Mouse (Mus musculus): ENCODE measurements around the gene Bcl2a1b. TPM values are rescaled to one million over a fixed set of nuclear protein-coding genes. Genes with fewer than 3 reads are reported as not detected.
"Not testable (repeated sequence)": the region's sequence is repeated elsewhere in the genome, so short reads cannot be mapped to it uniquely, and the experiment has no call there.

Bcl2a1b gene
- 5.4 TPM in 2 replicates for total RNA-seq (2015)
- 7.6 and 9.9 TPM in 2 replicates for total RNA-seq (2017)

GRCm38 (mm10) chr9:89198969-89199416 is at the start of gene Bcl2a1b, which contains the start of gene Gm29094:
Gene Bcl2a1b, plus strand, starts transcription at chr9:89199209.
Gene Gm29094, plus strand, starts transcription at chr9:89199379.
- ATAC-seq (ENCODE audit: poor library complexity, severe bottlenecking), result peak; percentile 71

- ATAC-seq (ENCODE audit: poor library complexity, severe bottlenecking), result not testable (repeated sequence)
Measured at GRCm38 (mm10) chr9:89172539-89172938, 26.5 kb upstream of the Bcl2a1b start.

- peak; percentile 95 for ATAC-seq (ENCODE audit: poor library complexity, severe bottlenecking)
Measured at GRCm38 (mm10) chr9:89178833-89179232, 20.2 kb upstream of the Bcl2a1b start.

GRCm38 (mm10) chr9:89179469-89179868 is 19.5 kb upstream of the Bcl2a1b start:
- peak; percentile 34 for ATAC-seq (ENCODE audit: poor library complexity, severe bottlenecking)

GRCm38 (mm10) chr9:89187006-89187405 is 12.0 kb upstream of the Bcl2a1b start:
- ATAC-seq (ENCODE audit: poor library complexity, severe bottlenecking), result not testable (repeated sequence)

GRCm38 (mm10) chr9:89195483-89195882 is 3.5 kb upstream of the Bcl2a1b start:
- ATAC-seq (ENCODE audit: poor library complexity, severe bottlenecking), result peak; percentile 67

- not testable (repeated sequence) for ATAC-seq (ENCODE audit: poor library complexity, severe bottlenecking)
Measured at GRCm38 (mm10) chr9:89197509-89197908, 1.5 kb upstream of the Bcl2a1b start.

- peak; percentile 56 for ATAC-seq (ENCODE audit: poor library complexity, severe bottlenecking)
Measured at GRCm38 (mm10) chr9:89198349-89198748, 660 bp upstream of the Bcl2a1b start.

- ATAC-seq (ENCODE audit: poor library complexity, severe bottlenecking), result not testable (repeated sequence)
Measured at GRCm38 (mm10) chr9:89202256-89202655, 3.2 kb downstream of the Bcl2a1b start.

GRCm38 (mm10) chr9:89208939-89209338 is 9.9 kb downstream of the Bcl2a1b start:
- not testable (repeated sequence) for ATAC-seq (ENCODE audit: poor library complexity, severe bottlenecking)

GRCm38 (mm10) chr9:89210353-89211064 is 11.5 kb downstream of the Bcl2a1b start, which contains the start of gene Mthfs:
Gene Mthfs, plus strand, starts transcription at chr9:89210676.
- peak; percentile 58 for ATAC-seq (ENCODE audit: poor library complexity, severe bottlenecking)

- ATAC-seq (ENCODE audit: poor library complexity, severe bottlenecking), result peak; percentile 85
Measured at GRCm38 (mm10) chr9:89211065-89211858, 12.3 kb downstream of the Bcl2a1b start.

GRCm38 (mm10) chr9:89212428-89212827 is 13.4 kb downstream of the Bcl2a1b start:
- peak; percentile 67 for ATAC-seq (ENCODE audit: poor library complexity, severe bottlenecking)

- not testable (repeated sequence) for ATAC-seq (ENCODE audit: poor library complexity, severe bottlenecking)
Measured at GRCm38 (mm10) chr9:89218174-89218573, 19.2 kb downstream of the Bcl2a1b start.

GRCm38 (mm10) chr9:89219668-89220067 is 20.7 kb downstream of the Bcl2a1b start:
- not testable (repeated sequence) for ATAC-seq (ENCODE audit: poor library complexity, severe bottlenecking)

- ATAC-seq (ENCODE audit: poor library complexity, severe bottlenecking), result peak; percentile 70
Measured at GRCm38 (mm10) chr9:89220704-89221287, 21.8 kb downstream of the Bcl2a1b start.

- no peak for ATAC-seq (ENCODE audit: poor library complexity, severe bottlenecking)
Measured at GRCm38 (mm10) chr9:89226071-89226470, 27.1 kb downstream of the Bcl2a1b start.

- peak; percentile 72 for ATAC-seq (ENCODE audit: poor library complexity, severe bottlenecking)
Measured at GRCm38 (mm10) chr9:89228122-89228521, 29.1 kb downstream of the Bcl2a1b start.

- peak; percentile 65 for ATAC-seq (ENCODE audit: poor library complexity, severe bottlenecking)
Measured at GRCm38 (mm10) chr9:89230897-89231497, 32.0 kb downstream of the Bcl2a1b start.

GRCm38 (mm10) chr9:89237131-89237530 is 38.1 kb downstream of the Bcl2a1b start:
- peak; percentile 76 for ATAC-seq (ENCODE audit: poor library complexity, severe bottlenecking)
